Comparison of ENCODE assay signal across 14 mouse cellular contexts in the genomic region with DNA sequence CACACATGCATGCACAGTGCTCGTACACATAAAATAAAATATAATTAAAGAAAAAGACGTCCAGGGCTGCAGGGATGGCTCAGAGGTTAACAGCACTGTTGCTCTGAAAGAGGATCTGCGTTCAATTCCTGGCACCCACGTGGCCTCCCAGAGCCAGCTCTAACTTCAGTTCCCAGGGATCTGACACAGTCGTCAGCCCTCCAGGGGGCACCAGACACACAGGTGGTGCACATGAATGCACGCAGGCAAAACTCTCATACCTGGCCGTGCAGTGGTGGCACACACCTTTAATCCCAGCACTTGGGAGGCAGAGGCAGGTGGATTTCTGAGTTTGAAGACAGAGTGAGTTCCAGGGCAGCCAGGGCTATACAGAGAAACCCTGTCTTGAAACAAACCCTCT. TPM values are rescaled to one million over a fixed set of nuclear protein-coding genes. Genes with fewer than 3 reads are reported as not detected.
DNase-seq lines count a peak whose midpoint lies in the region; ATAC-seq and TF ChIP-seq lines count a peak whose summit lies in the region.
"Had no signal": no experiment of that assay in that cellular context is flagged by ENCODE, and none has a peak within 500 bp of the region (broad histone marks: within the 10 kb centered on the region; RNA-seq: fewer than 3 reads in every experiment).

No protein-coding gene starts in this region.

- H3K27ac ChIP-seq in intestine, postnatal 0 days (ENCODE audit: low read depth, low read length) = no peak overlapping the region
- no peak overlapping the region for H3K27ac ChIP-seq in intestine, embryonic 16.5 days (ENCODE audit: low read length)
- H3K27ac ChIP-seq in ES-Bruce4 (ENCODE audit: insufficient read depth, low read length) = no peak overlapping the region
- H3K27ac ChIP-seq in embryonic fibroblast, embryonic 13.5 days (ENCODE audit: insufficient read depth, low read length) = no peak overlapping the region
- H3K27ac ChIP-seq: embryonic facial prominence, embryonic 12.5 days; forebrain, embryonic 10.5 days; hindbrain, embryonic 13.5 days had no signal

- H3K9ac ChIP-seq in intestine, postnatal 0 days (ENCODE audit: low read depth, low read length) = no peak overlapping the region
- no peak overlapping the region for H3K9ac ChIP-seq in intestine, embryonic 16.5 days (ENCODE audit: low read depth, low read length)
- H3K9ac ChIP-seq in ES-Bruce4 (ENCODE audit: low read depth, poor library complexity, severe bottlenecking) = no peak overlapping the region
- H3K9ac ChIP-seq: embryonic facial prominence, embryonic 12.5 days had no signal

- peak; percentile 48 for TF ChIP-seq CTCF in intestine, postnatal 0 days (IDR thresholded peaks at IDR 0.05; ENCODE audit: low read depth)
- TF ChIP-seq CTCF in lung, adult 2 months (IDR thresholded peaks at IDR 0.05; ENCODE audit: insufficient read depth, low read length) = 0 out of 2 replicates have a peak, but pooled peaks have one; percentile 12
- TF ChIP-seq CTCF in ES-Bruce4 (IDR thresholded peaks at IDR 0.05; ENCODE audit: low read depth, low read length) = peak; percentile 54
- peak; percentile 30; the same call in 1 of the 2 replicates for TF ChIP-seq CTCF in embryonic fibroblast, embryonic 13.5 days (IDR thresholded peaks at IDR 0.05; ENCODE audit: borderline replicate concordance, insufficient read depth, low read length)

- ATAC-seq in intestine, postnatal 0 days = no peak
- no peak for ATAC-seq in intestine, embryonic 16.5 days

- H3K9me3 ChIP-seq in intestine, postnatal 0 days (ENCODE audit: control insufficient read depth) = no peaks in the 10 kb centered on the region
- no peaks in the 10 kb centered on the region for H3K9me3 ChIP-seq in intestine, embryonic 16.5 days (ENCODE audit: control insufficient read depth, low read length)
- no peaks in the 10 kb centered on the region for H3K9me3 ChIP-seq in ES-Bruce4 (replicated peaks; ENCODE audit: control insufficient read depth, insufficient read depth, low read length, poor library complexity, severe bottlenecking)
- H3K9me3 ChIP-seq: embryonic facial prominence, embryonic 12.5 days; forebrain, embryonic 10.5 days; hindbrain, embryonic 13.5 days had no signal

- no peak overlapping the region for H3K4me2 ChIP-seq in intestine, postnatal 0 days (replicated peaks; ENCODE audit: low read depth)
- H3K4me2 ChIP-seq in intestine, embryonic 16.5 days (ENCODE audit: low read depth, low read length) = no peak overlapping the region
- H3K4me2 ChIP-seq: embryonic facial prominence, embryonic 12.5 days; hindbrain, embryonic 13.5 days; midbrain, embryonic 11.5 days had no signal

- no peak for DNase-seq in lung, adult 2 months
- no peak for DNase-seq in lung, postnatal 14 days
- no peak for DNase-seq in natural killer cell, adult 2 months (ENCODE audit: low spot score in 2 of 2)
- DNase-seq: adrenal gland, postnatal 10 days; kidney, postnatal 10 days had no signal

- H3K36me3 ChIP-seq in intestine, postnatal 0 days (ENCODE audit: control insufficient read depth, insufficient read depth) = peaks cover 7% of the 10 kb centered on the region; the same call in 1 of the 2 replicates
- no peaks in the 10 kb centered on the region for H3K36me3 ChIP-seq in intestine, embryonic 16.5 days (ENCODE audit: control insufficient read depth, insufficient read depth, low read length)
- H3K36me3 ChIP-seq in ES-Bruce4 (ENCODE audit: control insufficient read depth, insufficient read depth, low read length, poor library complexity, severe bottlenecking) = peaks cover 35% of the 10 kb centered on the region

- no peaks in the 10 kb centered on the region for H3K27me3 ChIP-seq in intestine, postnatal 0 days (replicated peaks; ENCODE audit: control insufficient read depth, insufficient read depth, low read length)
- no peaks in the 10 kb centered on the region for H3K27me3 ChIP-seq in intestine, embryonic 16.5 days (replicated peaks; ENCODE audit: control insufficient read depth, insufficient read depth, low read length)
- H3K27me3 ChIP-seq in ES-Bruce4 (ENCODE audit: control insufficient read depth, insufficient read depth, low read length, poor library complexity, severe bottlenecking) = no peaks in the 10 kb centered on the region
- H3K27me3 ChIP-seq: embryonic facial prominence, embryonic 12.5 days; hindbrain, embryonic 13.5 days had no signal

- H3K4me1 ChIP-seq in intestine, postnatal 0 days (replicated peaks; ENCODE audit: control insufficient read depth, insufficient read depth, low read length) = peaks cover 3% of the 10 kb centered on the region; the same call in 1 of the 2 replicates
- H3K4me1 ChIP-seq in intestine, embryonic 16.5 days (ENCODE audit: control insufficient read depth, insufficient read depth, low read length) = peaks cover 3% of the 10 kb centered on the region
- 0 out of 2 replicates have a peak, but pooled peaks cover 2% of the 10 kb centered on the region for H3K4me1 ChIP-seq in lung, adult 2 months (ENCODE audit: control insufficient read depth, insufficient read depth, low read length)
- H3K4me1 ChIP-seq in ES-Bruce4 (ENCODE audit: control insufficient read depth, insufficient read depth, low read length) = no peaks in the 10 kb centered on the region
- H3K4me1 ChIP-seq in embryonic fibroblast, embryonic 13.5 days (ENCODE audit: control insufficient read depth, insufficient read depth, low read length) = peaks cover 4% of the 10 kb centered on the region; the same call in 1 of the 2 replicates

- 70% methylated on average over 7 of the region's 7 CpGs for WGBS in intestine, postnatal 0 days
- 77% methylated on average over 7 of the region's 7 CpGs for WGBS in intestine, embryonic 16.5 days
- WGBS in lung, adult 2 months = 62% methylated on average over 7 of the region's 7 CpGs

- no peak for TF ChIP-seq EP300 in ES-Bruce4 (IDR thresholded peaks at IDR 0.05; ENCODE audit: insufficient read depth, low read depth, low read length)

- TF ChIP-seq POLR2A in lung, adult 2 months (IDR thresholded peaks at IDR 0.05; ENCODE audit: borderline replicate concordance, extremely low read depth, low read depth, low read length) = no peak
- TF ChIP-seq POLR2A in ES-Bruce4 (IDR thresholded peaks at IDR 0.05; ENCODE audit: insufficient read depth, low read length) = no peak
- TF ChIP-seq POLR2A in embryonic fibroblast, embryonic 13.5 days (IDR thresholded peaks at IDR 0.05; ENCODE audit: low read depth, low read length) = no peak

- H3K4me3 ChIP-seq in intestine, postnatal 0 days (ENCODE audit: low read depth, low read length) = no peak overlapping the region
- H3K4me3 ChIP-seq in intestine, embryonic 16.5 days (ENCODE audit: low read length) = no peak overlapping the region
- H3K4me3 ChIP-seq in lung, adult 2 months (replicated peaks; ENCODE audit: extremely low read depth, low read depth, low read length) = no peak overlapping the region
- no peak overlapping the region for H3K4me3 ChIP-seq in ES-Bruce4 (ENCODE audit: low read depth, low read length)
- no peak overlapping the region for H3K4me3 ChIP-seq in embryonic fibroblast, embryonic 13.5 days (ENCODE audit: insufficient read depth, low read length)
- H3K4me3 ChIP-seq: embryonic facial prominence, embryonic 12.5 days; forebrain, embryonic 10.5 days; hindbrain, embryonic 13.5 days had no signal

RNA-seq across cellular contexts. Expression of a gene that starts 8.7 kb away (rescaled TPM):
- polyA plus RNA-seq in intestine, postnatal 0 days (2015; fragmentation: Nextera tagmentation; extraction: Ambion mirVana) = 3.5 and 4.5 TPM in 2 replicates
- 14.0 and 14.2 TPM in 2 replicates for polyA plus RNA-seq in intestine, embryonic 16.5 days (2015; fragmentation: Nextera tagmentation; extraction: Ambion mirVana)
- 20.7 and 21.0 TPM in 2 replicates for polyA plus RNA-seq in lung, adult 2 months (2012; rRNA removed)
- polyA plus RNA-seq in ES-Bruce4 (2011; ENCODE audit: insufficient read depth, insufficient read length, low read depth, missing spikeins) = 73.3 and 84.5 TPM in 2 replicates
- polyA plus RNA-seq in embryonic fibroblast, embryonic 13.5 days (2011; ENCODE audit: insufficient read length, low read depth, missing spikeins) = 68.9 and 82.5 TPM in 2 replicates

RNA-seq across cellular contexts. Expression of a gene that starts 20.4 kb away (rescaled TPM):
- polyA plus RNA-seq in intestine, postnatal 0 days (2015; fragmentation: Nextera tagmentation; extraction: Ambion mirVana) = 124 and 130 TPM in 2 replicates
- 363 and 439 TPM in 2 replicates for polyA plus RNA-seq in intestine, embryonic 16.5 days (2015; fragmentation: Nextera tagmentation; extraction: Ambion mirVana)
- 71.0 and 97.7 TPM in 2 replicates for polyA plus RNA-seq in lung, adult 2 months (2012; rRNA removed)
- polyA plus RNA-seq in ES-Bruce4 (2011; ENCODE audit: insufficient read depth, insufficient read length, low read depth, missing spikeins) = 461 and 485 TPM in 2 replicates
- 403 and 439 TPM in 2 replicates for polyA plus RNA-seq in embryonic fibroblast, embryonic 13.5 days (2011; ENCODE audit: insufficient read length, low read depth, missing spikeins)

RNA-seq across cellular contexts. Expression of a gene that starts 23.0 kb away (rescaled TPM):
- 0.13 TPM in 1 of 2 replicates, not detected in the other for polyA plus RNA-seq in intestine, postnatal 0 days (2015; fragmentation: Nextera tagmentation; extraction: Ambion mirVana)
- polyA plus RNA-seq in intestine, embryonic 16.5 days (2015; fragmentation: Nextera tagmentation; extraction: Ambion mirVana) = 0.28 TPM in 1 of 2 replicates, not detected in the other
- polyA plus RNA-seq in lung, adult 2 months (2012; rRNA removed) = 0.16 TPM in 1 of 2 replicates, not detected in the other
- polyA plus RNA-seq in ES-Bruce4 (2011; ENCODE audit: insufficient read depth, insufficient read length, low read depth, missing spikeins) = not detected in 2 replicates
- not detected in 2 replicates for polyA plus RNA-seq in embryonic fibroblast, embryonic 13.5 days (2011; ENCODE audit: insufficient read length, low read depth, missing spikeins)
- polyA plus RNA-seq: neural tube, embryonic 11.5 days had no signal

RNA-seq across cellular contexts. Expression of a gene that starts 31.5 kb away (rescaled TPM):
- 53.2 and 56.4 TPM in 2 replicates for polyA plus RNA-seq in intestine, postnatal 0 days (2015; fragmentation: Nextera tagmentation; extraction: Ambion mirVana)
- 96.1 and 115 TPM in 2 replicates for polyA plus RNA-seq in intestine, embryonic 16.5 days (2015; fragmentation: Nextera tagmentation; extraction: Ambion mirVana)
- polyA plus RNA-seq in lung, adult 2 months (2012; rRNA removed) = 125 and 130 TPM in 2 replicates
- polyA plus RNA-seq in ES-Bruce4 (2011; ENCODE audit: insufficient read depth, insufficient read length, low read depth, missing spikeins) = 56.1 and 57.5 TPM in 2 replicates
- 62.2 and 75.1 TPM in 2 replicates for polyA plus RNA-seq in embryonic fibroblast, embryonic 13.5 days (2011; ENCODE audit: insufficient read length, low read depth, missing spikeins)

RNA-seq across cellular contexts. Expression of a gene that starts 32.5 kb away (rescaled TPM):
- polyA plus RNA-seq in intestine, postnatal 0 days (2015; fragmentation: Nextera tagmentation; extraction: Ambion mirVana) = 18.3 and 19.6 TPM in 2 replicates
- 33.0 and 36.9 TPM in 2 replicates for polyA plus RNA-seq in intestine, embryonic 16.5 days (2015; fragmentation: Nextera tagmentation; extraction: Ambion mirVana)
- polyA plus RNA-seq in lung, adult 2 months (2012; rRNA removed) = 37.1 and 38.3 TPM in 2 replicates
- 41.9 and 46.8 TPM in 2 replicates for polyA plus RNA-seq in ES-Bruce4 (2011; ENCODE audit: insufficient read depth, insufficient read length, low read depth, missing spikeins)
- 31.8 and 37.1 TPM in 2 replicates for polyA plus RNA-seq in embryonic fibroblast, embryonic 13.5 days (2011; ENCODE audit: insufficient read length, low read depth, missing spikeins)
